Mouse (Mus musculus) CH12F3 (cell line): ENCODE results near the gene Cadm2.

Experiments used
- in situ Hi-C: fragments of 300-500 bp; cut with MboI; formaldehyde crosslinking; loops from 2 replicates; pipeline ENCODE4 v1.14.3; 2020; ENCODE audit warnings: low sequenced_read_pairs

The Cadm2 gene

DNA sequence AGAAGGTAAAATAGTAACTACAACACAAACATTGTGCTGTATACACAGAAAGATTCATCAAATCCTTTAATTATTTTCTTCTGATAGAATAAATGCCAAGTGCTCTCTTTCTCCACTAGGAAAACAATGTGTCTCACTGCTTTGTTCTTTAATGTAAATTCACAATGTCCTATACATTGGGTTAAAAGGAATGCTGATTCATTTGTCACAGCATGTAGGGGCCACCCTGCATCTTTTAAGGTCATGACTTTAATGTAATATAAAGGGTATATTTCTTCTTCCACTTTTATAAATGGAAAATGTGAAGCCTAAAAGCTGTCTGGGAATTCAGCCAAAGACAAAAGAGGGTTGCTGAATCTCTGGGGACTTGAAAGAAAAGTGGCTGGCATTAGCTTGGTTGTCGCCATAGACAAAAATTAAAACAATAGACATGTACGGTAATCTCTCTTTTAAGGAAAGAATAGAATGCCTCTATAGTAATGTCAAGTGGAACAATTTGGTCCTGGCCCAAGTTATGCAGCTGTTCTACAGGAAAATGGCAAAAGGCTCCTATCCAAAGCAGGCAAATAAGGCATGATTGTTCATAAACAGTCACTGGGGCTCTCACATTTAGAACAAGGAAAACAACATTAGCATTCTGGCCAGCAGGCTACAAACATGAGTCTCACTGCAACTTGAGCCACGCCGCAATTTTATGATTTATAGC, 851.9 kb downstream of the Cadm2 start:
- in situ Hi-C loops, result no loop called here

DNA sequence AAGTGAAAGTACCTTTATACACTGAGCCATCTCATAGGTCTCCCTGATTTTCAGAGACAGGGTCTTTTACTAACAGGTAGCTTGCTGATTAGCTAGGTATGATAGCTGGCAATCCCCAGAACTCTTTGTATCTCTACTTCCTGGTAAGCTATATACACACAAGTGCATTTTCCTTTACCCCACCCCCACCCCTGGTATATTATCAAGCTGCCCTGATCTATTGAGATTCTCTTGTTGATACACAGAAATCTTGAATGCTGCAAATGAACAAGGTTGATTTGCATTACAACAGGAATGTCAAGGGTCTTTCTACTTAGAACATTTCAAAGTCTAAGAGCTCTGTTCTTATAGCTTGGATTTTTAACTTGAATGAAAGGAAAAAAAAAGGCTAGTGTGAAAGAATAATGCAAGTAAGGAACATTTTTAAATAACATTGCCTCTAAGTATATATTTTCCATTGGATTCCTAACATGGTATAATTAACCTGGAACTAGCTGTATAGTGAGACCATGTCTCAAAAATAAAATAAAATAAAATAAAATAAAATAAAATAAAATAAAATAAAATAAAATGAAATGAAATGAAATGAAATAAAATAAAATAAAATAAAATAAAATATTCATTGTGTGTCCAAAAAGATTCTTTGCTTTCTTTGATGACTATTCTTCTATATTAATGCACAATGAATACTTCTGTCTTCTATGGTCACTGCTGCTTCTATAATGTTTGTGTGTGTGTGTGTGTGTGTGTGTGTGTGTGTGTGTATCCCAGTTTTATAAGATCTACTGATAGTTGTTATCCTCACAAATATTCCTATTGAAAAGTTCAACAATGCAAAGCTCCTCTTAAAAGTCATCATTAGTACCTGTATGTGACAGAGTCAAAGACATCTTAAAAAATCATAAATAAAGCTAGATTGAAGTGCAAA, 858.9 kb downstream of the Cadm2 start:
- in situ Hi-C loops, result no loop called here

DNA sequence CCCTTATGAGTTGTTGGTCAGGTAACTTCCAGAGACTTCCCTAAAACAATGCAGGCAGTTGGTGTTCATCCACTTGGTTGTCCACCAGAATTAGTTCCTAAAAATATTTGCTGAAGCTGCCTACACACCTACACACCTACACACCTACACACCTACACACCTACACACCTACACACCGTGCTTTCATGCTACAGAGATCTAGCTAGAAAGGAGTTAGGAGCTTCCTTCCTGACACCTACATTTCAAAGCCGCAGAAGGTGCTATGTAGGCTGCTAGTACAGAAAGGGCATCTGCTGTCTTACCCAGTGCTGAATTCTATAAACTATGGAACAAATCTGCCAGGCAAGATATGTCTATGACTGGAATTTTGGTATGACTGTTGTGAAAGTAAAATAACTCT, 872.2 kb downstream of the Cadm2 start:
- in situ Hi-C loops, result no loop called here

DNA sequence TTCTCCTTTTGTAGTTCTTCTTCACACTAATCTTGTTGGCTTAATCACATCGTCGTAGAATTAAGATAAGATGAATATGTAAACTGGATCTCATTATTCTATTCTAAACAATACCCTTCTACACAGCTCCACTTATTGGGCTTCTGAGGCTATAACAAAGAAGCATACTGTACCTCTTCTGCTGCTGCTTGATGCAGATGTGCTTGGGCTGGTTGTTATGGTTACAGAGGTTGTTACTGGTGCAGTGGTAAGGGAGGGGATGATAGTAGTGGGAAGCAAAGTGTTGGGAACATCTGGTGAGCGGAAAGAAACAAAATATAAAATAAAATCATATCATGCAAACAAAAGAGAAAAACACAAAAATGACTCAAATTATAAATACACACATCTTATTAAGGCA, 889.5 kb downstream of the Cadm2 start:
- in situ Hi-C loops, result no loop called here

DNA sequence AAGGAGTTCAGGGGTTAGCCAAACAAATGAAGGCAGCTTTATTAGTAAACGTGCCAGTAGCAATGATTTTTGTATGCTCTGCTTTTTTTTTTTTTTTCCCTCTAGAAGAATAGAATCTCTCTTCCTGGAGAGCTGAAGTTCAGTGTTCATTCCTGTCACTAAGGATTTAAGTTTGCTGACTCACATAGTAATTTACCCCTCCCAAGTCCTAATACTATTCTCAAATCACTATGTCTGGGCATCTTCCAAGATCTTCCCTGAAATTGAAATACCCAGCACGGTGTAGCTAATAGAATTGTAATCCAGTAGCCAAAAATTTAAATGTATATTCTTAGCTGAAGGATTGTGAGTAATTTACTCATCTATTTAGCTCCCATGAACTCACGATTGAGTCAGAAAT, 914.2 kb downstream of the Cadm2 start:
- in situ Hi-C loops, result no loop called here

DNA sequence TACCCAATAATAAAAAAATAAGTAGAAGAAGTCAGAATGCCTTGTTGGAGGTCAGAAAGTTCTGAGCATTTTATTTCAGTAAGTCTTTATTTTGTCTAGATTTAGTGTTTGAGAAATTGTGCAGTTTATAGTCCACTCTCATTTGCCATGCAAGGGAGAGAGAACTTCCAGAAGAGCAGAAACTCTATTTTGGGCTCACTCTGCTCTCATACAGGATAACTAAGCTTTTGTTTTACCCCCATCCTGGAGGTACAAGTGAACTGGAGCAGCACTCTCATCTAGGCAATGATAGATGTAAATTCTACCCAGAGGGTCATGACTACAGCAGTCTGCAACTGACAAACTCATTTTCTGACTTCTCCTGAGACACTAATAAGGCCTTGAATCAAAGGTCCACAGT, 925.9 kb downstream of the Cadm2 start:
- in situ Hi-C loops, result no loop called here

DNA sequence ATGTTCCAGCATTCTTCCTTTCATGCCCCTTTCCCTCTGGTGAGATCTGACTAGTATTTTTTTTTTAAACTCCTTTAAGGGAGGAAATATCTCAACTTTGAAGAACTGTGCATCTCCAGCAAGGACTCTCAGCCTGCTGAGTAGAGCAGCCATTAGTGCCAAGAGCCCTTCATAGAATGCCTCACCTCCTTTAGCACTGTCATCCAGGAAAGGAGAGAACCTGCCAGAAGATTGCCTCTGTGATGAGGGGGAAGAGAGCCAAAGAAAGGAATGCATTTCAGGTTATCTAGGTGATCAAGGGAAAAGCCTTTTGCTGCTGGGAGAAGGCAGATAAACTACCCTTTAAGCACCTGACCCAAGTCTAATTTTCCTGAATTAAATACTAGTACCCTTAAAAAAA, 943.5 kb downstream of the Cadm2 start:
- in situ Hi-C loops, result no loop called here

DNA sequence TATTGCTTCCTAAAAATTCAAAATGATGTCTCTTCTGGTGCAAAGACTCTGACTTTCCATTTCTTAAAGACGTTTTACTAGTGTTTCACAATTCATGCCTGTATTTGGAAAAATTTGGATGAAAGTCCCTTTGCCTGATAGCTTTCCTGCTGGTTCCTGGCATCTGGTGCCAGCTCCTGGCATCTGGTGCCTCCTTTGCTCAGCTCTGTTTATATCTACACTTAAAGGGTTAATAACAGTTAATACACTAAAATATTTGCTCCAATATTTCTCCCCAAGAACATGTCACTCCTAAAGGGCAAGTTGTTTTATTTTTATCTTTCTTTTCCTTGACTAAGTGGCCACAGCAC, 969.7 kb downstream of the Cadm2 start:
- in situ Hi-C loops, result no loop called here

DNA sequence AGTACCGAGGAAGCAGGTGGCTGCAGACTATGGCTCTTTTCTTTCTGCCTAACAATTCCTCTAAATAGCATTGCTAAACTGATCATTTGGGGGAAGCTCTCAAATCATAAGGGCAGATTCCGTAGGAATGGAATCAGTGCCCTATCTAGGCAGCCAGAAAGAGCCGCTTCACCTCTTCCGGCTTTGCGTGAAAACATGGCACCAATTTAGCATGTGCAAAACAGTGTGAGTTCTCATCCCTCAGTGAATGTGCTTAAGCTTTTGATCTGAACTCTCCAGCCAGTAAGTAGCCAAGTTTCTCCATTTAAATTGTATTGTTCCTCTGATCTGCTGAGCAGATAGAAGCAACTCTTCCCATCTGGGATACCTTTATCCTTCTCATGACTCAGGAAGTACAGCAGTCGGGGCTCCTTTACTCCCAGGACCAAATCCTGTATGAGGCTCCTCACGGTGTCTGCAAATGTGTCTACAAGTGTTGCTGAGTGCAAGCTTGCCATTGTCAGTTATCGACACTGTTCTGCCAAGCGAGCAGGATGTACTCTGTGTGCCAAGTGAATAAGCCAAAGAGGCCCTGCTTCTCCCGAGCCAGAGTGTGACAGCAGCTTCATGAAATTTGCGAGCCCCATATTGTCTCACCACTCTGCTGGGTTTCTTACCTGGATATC, 970.2 kb downstream of the Cadm2 start:
- in situ Hi-C loops, result no loop called here

DNA sequence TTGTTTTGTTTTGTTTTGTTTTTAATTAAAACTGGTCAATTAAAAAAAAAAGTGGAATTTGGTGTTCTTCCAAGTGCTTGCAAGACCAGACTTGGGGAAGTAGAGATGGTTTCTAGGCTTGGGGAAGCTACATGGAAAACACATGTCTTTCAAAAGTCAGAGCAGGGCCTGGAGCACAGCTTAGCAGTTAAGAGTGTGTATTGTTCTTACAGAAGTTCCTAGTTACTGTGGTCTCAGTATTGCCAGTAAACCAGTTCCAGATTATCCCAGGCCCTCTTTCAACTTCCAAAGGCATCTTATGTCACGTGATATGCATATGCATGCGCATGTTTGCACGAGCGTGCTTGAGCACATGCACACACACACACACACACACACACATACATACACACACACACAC, 972.9 kb downstream of the Cadm2 start:
- in situ Hi-C loops, result no loop called here

DNA sequence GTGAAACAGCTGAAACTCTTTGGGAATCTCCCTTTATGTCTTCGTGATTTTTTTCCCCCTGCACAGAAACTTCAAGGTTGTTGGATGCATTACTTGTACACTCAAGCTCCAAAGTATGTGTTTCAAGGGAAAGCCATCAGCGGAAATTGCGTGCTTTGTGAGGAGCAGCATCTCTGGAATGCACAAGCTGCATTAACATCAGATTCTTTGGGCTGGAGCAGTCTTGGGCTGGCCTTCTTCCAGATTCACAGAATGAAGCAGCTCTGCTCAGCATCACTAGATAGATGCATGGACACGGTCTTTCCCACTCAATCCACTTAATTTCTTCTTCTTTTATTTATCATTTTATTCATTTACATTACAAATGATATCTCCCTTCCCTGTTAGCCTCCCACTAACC, 977.1 kb downstream of the Cadm2 start:
- in situ Hi-C loops, result no loop called here

DNA sequence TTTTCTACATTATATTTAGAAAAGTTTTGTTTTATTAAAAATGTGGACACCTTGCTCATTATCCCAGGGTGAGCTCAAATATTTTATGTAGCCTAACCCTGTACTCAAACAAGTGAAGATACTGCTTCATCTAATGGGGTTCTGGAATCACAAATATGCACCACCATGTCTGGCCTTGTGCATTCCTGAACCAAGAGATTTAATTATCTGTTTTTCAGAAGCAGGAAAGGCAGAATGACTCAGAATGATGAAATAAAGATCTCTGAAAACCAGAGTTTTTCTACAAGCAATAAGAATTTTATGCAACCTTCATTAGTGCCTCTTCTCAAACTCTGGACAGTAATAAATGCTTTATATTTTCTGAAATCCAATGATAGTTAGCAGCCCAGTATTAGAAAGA, 993.2 kb downstream of the Cadm2 start:
- in situ Hi-C loops, result no loop called here

DNA sequence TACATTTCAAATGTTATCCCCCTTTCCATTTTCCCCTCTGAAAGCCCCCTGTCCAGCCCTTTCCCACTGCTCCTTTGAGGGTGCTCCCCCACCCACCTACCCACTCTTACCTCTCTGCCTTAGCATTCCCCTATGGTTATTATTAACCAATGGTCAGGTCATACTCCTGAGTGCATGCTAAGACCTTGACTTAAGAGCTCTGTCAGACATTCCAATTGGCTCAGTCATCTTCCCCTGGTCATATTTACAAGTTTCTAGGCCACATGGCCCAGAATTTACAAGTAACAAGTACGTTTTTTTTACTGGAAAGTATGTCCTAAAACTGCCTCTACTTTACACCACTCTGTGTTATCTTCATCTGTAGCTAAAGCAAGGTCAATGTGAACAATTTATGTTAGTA, 998.3 kb downstream of the Cadm2 start:
- in situ Hi-C loops, result no loop called here

DNA sequence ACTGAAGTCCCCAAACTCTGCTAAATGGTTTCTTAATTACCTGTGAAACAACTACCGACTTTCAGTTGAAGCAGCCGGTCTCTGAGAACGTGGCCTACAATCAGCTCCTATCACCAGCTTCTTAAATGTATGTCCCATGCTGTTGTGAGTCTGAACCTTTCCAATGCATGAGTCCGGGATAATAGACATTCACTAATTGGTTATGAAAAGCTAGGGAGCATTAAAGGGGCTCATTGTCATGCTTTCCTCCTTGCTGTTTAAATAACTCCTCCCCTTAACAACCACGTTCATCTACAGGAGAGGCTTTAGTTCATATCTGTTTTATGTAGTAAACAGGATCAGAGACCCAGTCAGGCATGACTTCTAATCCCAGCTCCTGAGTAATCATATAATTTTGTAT, 1008.1 kb downstream of the Cadm2 start:
- in situ Hi-C loops, result no loop called here
